Mouse (Mus musculus) R1 (cell line): Measurements from ENCODE around the gene Fam189a1.

Experiments used
- DNase-seq: peaks from one replicate; pipeline ENCODE4 v3.0.0-alpha.2; 2018; ENCODE audit warnings: low read depth, low spot score

Gene Fam189a1

DNA sequence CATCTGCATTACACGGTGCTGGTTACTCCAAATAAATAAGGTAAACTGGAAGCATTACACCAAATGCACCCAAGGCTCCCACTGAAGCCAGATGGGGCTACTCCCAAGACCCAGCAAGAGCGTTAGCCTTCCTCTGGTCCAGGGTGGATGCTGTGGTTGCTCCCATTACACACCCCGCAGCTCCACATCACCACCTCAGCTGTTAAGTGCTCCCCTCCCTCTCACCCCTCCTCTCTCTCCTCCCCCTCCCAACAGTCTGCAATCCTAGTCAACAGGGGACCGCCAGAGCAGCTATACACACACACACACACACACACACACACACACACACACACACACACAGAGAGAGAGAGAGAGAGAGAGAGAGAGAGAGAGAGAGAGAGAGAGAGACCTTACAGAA lies 109.7 kb downstream of the Fam189a1 start:
- DNase-seq = no peak

DNA sequence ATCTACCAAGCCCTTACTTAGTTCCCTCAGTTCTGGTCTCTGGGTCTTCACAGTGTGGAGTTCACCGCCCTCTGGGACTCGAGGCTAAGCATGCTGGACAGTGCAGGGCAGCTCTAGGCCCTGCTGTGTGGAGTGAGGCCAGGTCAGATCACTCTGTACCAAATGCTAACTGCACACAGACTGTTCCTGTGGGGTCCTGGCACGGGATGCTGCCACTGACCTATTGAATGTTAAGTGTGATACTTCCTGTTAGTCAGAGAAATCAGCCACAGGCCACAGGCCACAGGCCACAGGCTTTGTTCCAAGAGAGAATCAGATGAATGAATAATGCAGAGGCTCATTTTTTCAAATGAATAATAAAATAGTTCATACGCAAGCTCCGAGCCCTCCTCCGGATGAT lies 112.1 kb downstream of the Fam189a1 start:
- DNase-seq = no peak

DNA sequence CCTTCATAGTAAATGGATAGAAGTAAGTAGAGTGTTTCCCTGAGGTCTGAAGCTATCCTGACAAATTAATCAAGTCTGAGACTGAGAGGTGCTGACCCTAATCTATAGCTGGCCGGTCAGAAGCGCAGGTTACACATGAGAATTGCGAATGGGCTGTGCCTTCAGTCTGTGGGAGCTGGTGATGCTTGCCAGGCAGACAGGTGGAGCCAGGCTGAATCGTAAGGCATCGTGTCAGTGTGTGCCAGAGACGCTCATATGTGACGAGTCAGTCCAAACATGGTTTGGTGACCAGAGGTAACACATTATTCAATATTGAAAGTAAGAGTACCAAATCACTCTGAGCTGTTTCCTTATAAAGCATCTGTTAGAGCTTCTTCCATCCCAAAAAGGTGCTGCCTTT lies 115.3 kb downstream of the Fam189a1 start:
- no peak for DNase-seq

DNA sequence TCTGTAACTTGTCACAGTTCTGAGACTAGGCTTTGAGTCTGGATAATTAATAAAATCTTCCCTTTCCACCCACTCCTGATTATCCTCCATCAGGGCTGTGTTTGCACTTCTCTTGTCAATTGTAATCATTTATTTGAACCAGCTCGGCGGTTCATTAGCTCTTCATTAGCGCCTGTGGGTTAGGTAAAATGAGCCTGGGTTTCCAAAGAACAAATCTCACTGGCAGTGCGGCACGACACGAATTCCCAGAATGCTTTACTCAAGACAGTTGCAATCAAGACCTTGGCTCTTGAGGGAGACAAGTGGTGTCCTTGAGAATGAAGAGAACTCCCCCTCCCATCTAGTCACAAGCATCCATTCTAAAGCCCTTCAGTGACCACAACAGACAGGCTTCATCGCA lies 124.6 kb downstream of the Fam189a1 start:
- DNase-seq = no peak

DNA sequence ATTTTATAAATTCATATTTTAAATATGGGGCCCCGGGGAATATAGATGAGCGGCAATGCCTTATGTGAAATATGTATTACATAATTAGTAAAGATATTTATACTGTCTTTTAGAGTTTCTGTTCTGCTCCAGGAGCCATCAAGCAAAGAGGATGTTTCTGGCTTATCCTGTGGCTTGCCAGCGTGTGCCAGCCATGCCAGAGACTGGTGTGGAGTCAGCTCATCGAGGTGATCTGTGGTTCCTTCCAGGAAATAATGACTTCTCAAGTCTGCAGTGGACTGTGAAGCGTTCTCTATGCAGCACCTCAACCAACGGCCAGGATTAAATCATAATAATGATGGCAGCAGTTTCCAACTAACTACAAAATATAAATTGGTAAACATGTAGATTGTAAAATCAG lies 125.2 kb downstream of the Fam189a1 start:
- DNase-seq = no peak

DNA sequence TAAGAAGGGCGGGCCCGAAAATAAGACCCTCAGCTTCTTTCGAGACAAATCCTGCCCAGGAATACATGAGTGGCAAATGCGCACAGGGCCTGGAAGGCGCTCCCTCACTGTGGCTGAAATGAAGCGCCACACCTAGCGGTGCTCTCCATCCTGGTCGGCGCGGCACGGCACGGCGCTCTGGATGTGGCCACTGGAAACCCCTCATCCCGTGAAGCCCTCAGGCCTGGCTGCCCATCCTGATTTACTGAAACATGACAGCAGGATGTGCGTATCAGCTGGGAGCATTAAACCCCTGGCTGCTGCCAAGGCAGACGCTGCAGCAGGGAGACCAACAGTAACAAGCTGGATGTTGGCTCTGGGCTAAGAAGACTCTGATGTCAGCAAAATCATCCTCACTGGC lies 126.4 kb downstream of the Fam189a1 start:
- DNase-seq = peak; percentile 18

DNA sequence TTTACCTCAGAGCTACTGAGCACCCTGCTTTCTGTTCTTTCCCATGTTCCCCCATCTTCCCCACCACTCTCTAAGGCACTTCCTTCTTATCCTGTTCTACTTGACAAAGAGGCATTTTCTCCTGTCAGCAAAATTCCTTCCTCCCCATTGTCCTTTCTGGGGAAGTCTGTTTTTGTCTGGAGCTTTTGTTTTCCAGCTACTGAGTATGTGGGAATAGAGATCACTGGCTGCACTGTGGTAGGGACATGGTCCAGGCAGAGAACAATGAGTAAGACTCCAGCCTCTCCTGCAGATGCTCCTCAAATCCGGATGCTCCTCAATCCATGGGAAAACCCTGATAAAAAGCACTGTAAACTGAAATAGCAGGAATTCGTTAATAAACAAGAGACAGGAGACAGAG lies 135.1 kb downstream of the Fam189a1 start:
- DNase-seq = peak; percentile 67

DNA sequence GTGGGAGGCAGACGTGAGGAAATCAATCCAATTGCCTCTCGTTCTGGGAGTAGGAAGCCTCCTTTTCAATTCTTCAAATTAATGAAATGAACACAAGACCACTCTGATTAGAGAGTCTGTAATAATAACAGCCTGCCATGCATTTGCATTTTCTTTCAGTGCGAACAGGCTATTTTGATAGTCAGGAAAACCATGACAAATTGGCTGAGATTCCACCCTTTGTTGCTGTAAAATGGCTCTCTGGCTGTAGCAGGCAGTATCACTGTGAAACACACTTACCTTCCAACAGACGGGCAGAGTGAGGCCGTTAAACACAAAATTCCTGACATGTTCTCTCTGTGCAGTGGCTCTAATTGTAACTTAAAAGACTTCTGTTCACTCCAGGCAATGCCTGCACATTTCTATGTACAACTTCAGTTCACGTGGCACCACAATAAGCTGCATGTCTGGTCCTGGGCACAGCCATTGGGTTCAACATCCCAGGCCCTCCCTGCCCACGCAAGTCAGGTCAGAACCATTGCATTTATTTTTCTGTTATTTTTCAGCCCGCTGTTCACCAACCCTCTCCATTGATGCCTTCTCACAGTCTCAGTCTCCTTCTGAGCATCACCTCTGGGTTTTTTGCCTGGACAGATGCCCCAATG lies 138.2 kb downstream of the Fam189a1 start:
- no peak for DNase-seq

DNA sequence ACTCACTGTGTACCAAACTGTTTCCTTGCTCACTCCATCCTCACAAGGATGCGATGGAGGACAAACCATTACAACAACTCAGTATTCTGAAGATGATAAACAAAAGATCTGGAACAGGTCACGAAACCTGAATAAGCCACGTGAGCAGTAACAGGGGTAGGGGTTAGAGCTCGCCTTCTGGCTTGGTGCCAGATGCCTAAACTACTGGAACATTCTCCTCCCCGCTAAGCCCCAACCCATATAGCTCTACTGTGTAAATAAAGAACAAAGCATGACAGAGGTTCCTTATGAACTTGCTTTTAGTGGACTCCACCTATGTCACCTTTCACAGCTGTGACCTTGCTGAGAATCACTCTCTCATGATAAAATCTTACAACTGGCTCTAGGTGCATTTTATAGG lies 139.0 kb downstream of the Fam189a1 start:
- peak; percentile 34 for DNase-seq

DNA sequence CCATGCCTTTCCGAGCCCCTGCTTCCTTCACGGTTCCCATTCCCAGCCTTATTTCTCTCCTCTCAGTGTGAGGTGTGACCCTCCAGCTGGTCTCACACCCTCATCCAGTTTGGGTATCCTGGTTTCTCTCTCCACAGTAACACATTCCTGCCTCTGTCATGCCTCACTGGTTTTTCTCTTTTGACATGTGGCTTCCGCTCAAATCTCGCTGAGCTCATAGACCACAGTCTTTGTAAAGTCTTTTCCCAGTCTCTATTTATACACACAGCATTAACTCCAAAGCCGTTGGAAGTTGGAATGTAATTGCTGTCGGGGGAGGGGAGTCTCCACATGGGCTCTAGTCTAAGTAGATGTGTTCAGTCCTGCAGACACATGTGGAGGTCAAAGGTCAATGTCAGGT lies 145.2 kb downstream of the Fam189a1 start:
- peak; percentile 75 for DNase-seq

DNA sequence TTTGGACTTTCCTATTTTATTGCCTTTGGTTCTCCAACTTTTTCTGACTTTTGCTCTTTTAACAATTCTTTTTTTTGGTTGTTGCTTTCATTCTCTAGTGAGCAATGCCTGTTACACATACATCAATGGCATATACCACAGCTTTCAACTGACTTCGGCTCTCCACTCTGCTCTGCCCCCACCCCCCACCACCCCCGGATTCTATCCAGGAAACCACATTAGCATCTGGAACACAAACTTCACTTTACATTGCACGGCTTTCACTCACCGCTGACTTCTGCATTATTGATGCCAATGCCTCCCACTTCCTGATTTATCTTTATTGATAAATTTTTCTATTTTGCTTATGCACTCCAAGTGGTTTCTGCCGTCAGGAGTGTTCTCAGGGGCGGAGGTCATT lies 146.1 kb downstream of the Fam189a1 start:
- no peak for DNase-seq

DNA sequence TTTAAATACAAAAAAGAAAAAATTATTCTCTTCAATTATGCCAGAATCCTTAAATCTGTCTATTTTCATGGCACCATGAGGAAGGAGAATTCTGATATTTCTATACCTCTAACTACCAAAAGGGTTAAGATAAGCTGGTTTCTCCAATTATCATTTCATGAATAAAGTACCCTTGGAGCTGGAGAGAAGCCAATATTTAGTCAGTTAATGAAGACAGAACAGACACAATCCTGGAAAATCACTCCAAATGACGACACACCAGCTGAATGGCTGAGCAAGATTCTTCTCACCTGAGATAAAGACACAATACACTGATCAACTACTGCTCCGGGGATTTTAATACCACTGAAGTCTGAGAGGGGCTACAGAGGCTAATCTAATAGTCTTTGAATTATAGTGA lies 150.6 kb downstream of the Fam189a1 start:
- DNase-seq = no peak

DNA sequence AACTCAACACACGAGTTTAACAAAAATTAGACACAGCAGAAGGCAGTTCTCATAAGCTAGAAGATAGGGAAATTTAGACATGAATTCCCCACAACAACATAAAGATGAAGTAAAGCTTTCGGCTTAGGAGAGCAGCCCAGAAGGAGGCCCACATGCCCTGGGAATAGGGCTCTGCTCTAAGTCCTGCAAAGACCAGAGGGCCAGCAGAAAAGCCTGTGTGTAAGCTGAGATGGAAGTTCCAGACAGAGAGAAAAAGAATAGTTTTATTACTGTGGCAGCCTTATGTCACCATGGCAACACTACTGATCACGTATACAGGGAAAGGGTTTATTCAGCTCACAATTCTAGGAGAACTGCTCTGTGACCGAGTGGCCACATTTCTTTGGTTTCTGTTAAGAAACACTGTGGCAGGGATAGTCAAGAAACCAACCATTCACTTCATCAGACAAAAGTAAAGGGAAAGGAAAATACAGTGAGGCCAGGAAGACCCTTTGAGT lies 156.6 kb downstream of the Fam189a1 start:
- DNase-seq = no peak

DNA sequence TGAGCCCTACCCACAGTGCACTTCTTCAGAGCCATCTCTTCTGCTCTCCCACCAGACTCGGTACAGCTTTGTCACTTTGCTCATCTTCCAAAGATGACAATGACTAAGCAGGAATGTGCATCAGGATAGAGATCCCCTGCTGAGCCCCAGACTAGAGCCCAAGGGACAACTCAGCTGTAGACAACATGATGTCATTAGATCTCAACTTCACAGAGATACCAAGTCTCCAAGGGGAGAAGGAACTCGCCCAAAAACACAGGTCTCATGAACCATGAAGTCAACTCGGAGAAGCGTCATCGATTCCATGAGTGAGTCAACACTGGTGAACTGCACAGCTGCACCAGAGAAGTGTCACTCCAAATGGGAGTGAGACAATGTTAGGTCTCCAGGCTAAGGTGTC lies 158.6 kb downstream of the Fam189a1 start:
- DNase-seq = peak; percentile 14

DNA sequence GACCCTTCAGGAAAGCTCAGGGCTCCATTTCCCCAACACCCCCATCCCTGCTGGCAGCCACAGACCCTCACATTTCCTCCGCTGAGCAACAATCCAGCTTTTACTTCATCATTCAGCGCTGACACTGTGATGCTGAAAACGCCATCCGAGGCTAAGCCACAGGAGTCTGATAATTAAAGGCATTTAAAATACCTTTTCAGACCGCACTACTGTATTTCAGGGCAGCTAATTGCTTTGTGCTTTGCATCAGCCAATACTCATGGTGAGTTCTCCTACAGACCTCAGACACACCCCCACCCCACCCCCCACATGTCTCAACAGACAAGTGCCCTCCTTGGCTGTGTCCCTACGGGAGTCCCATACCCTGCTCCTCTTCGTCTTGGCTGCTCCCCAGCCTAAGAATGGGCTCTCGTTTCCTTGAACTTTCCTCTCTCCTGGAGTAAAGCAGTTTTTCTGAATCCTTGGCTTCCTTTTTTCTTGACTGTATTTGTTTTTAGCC lies 160.4 kb downstream of the Fam189a1 start:
- peak; percentile 61 for DNase-seq

DNA sequence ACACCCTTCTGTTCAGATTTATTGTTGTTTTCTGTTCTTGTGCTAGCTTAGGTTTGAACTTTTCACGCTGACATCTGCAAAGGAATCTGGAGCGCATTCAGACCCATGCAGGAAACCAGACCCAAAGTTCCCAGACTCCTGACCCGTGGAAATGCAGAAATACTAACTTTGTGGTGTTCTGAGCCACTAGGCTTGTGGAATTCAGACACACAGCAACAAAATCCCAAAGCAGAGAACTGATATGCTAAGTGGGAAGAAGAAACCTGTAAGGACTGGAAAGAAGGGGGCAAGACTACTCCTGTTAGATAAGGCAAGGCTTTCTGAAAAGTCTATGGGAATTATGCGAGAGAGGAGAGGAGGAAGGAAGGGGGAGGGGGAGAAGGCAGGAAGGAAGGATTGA lies 167.0 kb downstream of the Fam189a1 start:
- no peak for DNase-seq

DNA sequence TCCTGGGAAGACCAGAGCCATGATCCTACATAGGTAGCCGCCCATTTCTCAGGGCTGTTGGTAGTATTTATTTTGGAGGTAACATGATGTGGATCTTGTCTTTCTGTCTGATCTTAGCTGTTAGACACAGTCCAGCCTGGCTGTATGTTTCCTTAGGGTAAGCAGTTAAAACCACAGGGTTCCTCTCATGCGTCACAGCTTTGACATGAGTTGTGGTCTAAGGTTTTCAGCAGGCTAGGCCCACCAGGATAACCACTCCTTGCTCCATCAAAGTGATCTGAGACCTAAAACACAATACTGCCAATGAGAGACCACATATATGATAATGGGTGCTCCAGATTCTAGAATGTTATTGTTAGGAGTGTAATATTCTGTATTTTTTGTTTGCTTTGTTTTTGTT lies 168.4 kb downstream of the Fam189a1 start:
- DNase-seq = no peak

DNA sequence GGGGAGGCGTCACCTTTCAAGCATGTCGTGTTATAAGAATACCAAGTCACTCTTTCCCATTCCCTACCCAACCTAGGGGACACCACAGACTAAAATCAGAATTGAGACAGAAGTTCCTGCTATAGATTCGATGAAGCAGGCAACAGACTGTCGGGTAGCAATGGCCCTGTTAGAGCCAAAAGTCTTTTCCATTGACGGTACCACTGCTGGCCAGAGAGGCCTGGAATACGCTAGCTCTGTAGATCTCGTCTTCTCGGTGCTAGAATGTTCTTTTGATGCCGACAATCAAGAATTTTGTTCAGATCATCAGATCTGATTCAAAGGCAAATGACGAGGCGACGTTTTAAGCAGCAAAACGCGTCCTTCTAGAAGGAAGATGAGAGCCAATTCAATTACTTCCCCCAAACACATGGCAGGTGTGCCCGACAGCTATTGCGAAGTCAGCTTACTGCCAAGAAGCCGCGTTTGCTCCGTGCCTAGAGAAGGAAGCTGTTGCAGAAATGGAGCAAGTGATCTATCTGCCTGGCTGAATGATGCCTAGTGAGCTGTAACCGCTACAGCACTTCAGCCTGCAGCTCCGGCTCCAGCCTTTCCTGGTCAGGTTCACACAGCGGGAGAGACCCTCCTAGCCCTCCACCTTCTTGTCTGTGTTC lies 171.8 kb downstream of the Fam189a1 start:
- no peak for DNase-seq

DNA sequence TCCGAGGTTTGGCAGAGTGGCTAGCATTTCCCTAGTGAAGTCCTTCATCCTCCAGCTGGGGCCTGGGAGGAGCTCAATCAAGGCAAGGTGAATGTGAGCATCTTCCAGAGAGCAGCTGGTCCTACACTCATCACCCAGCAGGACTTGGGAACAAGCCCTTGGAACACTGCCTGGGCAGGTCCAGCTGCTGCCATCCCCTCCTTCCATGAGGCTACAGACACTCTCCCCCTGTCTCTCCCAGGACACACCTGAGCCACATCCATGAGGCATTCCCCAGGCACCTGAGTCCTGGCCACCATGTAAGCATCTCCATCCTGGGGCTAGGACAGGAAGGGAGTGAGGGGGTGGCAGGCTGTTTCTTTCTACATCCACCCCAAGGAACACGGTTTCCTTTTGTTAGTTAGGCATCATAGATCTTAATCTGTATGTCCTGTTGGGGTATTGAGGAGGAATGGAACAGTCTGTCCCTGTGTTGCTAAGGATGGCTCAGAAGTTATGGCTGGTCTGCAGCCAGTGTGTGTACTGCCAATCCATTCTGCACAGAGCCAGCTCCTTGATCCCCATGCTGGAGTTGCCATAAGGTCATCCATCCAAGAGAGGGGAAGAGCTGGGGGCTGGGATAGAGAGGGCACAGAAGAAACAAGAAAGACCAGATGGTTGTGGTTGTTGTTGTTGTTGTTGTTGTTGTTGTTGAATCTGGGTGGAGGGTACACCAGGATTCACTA lies 174.7 kb downstream of the Fam189a1 start:
- no peak for DNase-seq

DNA sequence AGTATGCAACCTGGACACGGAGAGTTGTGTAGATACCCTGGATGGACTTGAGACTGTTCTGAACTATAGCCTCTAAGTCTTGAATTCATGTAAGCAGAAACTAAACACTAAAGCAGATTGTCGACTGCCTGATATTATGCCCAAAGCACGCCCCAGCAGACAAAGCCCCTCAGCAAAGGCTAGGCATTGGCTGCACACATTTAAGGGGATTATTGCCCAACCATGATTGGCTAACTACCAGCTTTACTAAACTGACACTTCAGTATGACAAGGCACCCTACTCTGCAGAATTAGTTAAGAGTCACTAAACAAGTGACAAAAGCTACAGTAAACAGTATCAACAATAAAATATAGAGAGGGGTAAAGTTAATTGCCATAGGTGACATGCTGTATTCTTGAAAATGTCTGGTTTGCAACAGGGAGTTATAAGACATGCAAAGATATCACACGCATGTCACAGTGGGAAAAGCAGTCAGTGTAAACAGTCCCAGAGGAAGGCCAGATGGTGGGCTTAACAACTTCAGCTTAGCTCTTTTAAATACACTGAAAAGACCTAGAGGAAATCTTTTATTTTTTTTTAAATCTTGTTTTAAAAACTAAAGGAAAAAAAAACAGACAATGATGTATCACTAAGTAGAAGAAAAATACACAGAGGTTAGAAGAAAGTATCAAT lies 182.6 kb downstream of the Fam189a1 start:
- no peak for DNase-seq

DNA sequence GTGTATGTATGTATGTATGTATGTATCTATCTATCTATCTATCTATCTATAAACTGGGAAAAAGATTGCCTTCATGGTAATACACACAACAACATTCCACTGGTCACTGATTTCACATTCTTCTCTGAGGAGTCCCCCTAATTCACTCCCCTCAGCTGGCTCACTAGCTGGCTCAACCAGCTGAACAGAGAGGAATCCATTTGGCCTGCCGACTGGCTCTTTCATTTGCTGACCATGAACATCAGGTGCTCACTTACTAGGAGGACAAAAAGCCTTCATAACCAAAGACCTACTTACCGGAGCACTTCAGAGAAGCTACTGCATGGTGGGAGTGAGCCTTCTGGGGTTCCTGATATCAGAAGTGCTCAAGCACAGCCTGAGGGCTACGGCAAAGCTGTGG lies 194.2 kb downstream of the Fam189a1 start:
- no peak for DNase-seq

DNA sequence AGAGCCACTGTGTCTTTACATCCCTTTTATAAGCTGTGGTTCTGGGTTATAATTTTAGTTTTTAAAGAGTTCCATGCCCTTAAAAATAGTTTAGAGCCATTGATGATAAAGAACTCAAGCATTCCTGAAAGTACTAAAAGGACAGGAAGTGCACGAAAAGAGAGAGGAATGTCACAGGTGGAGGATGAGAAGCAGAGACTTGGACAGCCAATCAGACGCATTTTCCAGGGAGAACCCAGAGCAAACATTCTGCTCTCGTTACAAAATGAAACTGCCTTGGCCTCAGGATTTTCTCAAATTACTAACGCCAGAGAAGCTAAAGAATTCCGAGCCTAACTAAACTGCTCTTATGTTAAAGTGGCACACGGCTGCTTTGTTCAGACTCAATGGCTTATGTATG lies 197.3 kb downstream of the Fam189a1 start:
- no peak for DNase-seq
